Mouse (Mus musculus): ENCODE measurements around the gene Oas2. TPM values are rescaled to one million over a fixed set of nuclear protein-coding genes. Genes with fewer than 3 reads are reported as not detected.

The Oas2 gene
- polyA plus RNA-seq, 1 experiment from 2014 or later: not detected

DNA sequence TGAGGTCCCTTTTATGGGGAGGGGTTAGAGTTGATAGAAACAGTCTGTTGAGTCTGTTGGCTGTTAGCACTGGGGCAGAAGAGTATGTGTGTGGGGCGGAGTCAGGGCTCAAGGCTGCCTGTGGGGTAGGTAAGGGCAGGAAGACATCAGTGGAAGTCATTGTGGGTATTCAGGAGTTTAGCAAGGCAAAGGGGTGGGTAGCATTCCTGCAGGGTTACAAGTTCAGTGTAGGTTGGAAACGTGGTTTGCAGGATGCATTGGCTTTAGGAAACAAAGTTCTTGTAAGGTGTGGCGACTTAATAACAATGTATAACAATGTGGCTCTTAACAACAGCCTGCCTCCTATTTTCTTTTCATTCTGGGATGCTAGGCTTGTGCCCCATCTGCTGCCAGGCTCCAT, 1.6 kb upstream of the Oas2 start:
- no peak overlapping the region for H3K4me2 ChIP-seq (ENCODE audit: low read depth)
- H3K27ac ChIP-seq (ENCODE audit: low read depth, low read length): no peak overlapping the region
- 75% methylated on average over 3 of the region's 3 CpGs for WGBS
- no peaks in the 10 kb centered on the region for H3K4me1 ChIP-seq (ENCODE audit: control insufficient read depth, insufficient read depth, low read length)
- no peak overlapping the region for H3K4me3 ChIP-seq (ENCODE audit: low read depth, low read length)
- no peaks in the 10 kb centered on the region for H3K9me3 ChIP-seq (ENCODE audit: control insufficient read depth, low read length)
- no peak overlapping the region for H3K9ac ChIP-seq (ENCODE audit: low read length)
- ATAC-seq (ENCODE audit: insufficient read depth, low FRiP score, low TSS enrichment) (no peak), DNase-seq (ENCODE audit: low spot score) (no peak)
- H3K36me3 ChIP-seq (ENCODE audit: control insufficient read depth, insufficient read depth, low read length): no peaks in the 10 kb centered on the region
- no peaks in the 10 kb centered on the region for H3K27me3 ChIP-seq (ENCODE audit: control insufficient read depth, insufficient read depth, low read length)

DNA sequence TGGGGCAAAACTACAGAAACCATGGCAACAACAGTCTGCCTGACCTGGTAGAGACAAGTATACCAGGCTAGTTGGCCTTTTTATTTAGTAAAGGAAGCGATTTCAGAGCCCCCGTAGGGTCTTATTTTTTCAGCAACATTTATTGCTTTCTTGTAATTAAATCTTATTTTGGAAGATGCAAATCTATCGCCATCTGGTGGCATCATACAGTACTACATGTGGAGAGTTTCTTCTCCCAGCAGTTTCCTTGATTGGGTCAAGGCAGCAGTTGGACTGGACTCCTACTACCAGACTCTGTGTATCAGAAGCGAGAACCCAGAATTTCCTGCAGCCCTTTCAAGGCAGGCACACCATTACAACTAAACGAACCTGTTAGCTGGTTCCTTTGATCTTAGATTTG, 3.2 kb downstream of the Oas2 start:
- ATAC-seq (ENCODE audit: insufficient read depth, low FRiP score, low TSS enrichment) (no peak), DNase-seq (ENCODE audit: low spot score) (peak; percentile 26)
- no peak overlapping the region for H3K4me3 ChIP-seq (ENCODE audit: low read depth, low read length)
- H3K36me3 ChIP-seq (ENCODE audit: control insufficient read depth, insufficient read depth, low read length): no peaks in the 10 kb centered on the region
- H3K27me3 ChIP-seq (ENCODE audit: control insufficient read depth, insufficient read depth, low read length): no peaks in the 10 kb centered on the region
- no peak overlapping the region for H3K9ac ChIP-seq (ENCODE audit: low read length)
- H3K27ac ChIP-seq (ENCODE audit: low read depth, low read length): no peak overlapping the region
- H3K9me3 ChIP-seq (ENCODE audit: control insufficient read depth, low read length): no peaks in the 10 kb centered on the region
- H3K4me1 ChIP-seq (ENCODE audit: control insufficient read depth, insufficient read depth, low read length): no peaks in the 10 kb centered on the region
- WGBS: 21% methylated on average over 5 of the region's 5 CpGs
- no peak overlapping the region for H3K4me2 ChIP-seq (ENCODE audit: low read depth)

DNA sequence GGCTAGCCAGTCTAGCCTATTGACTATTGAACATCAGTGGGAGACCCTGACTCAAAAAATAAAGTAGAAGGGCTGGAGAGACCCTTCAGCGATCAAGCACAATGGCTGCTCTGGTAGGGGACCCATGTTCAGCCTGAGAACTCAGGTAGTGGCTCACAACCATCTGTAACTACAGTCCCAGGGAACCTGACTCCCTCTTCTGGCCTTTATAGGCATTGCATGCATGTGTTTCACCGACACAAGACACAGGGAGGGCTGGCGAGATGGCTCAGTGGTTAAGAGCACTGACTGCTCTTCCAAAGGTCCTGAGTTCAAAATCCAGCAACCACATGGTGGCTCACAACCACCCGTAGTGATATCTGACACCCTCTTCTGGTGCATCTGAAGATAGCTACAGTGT, 7.5 kb downstream of the Oas2 start:
- no peak overlapping the region for H3K9ac ChIP-seq (ENCODE audit: low read length)
- H3K27ac ChIP-seq (ENCODE audit: low read depth, low read length): no peak overlapping the region
- ATAC-seq (ENCODE audit: insufficient read depth, low FRiP score, low TSS enrichment) (no peak), DNase-seq (ENCODE audit: low spot score) (peak; percentile 35)
- H3K4me1 ChIP-seq (ENCODE audit: control insufficient read depth, insufficient read depth, low read length): no peaks in the 10 kb centered on the region
- no peak overlapping the region for H3K4me3 ChIP-seq (ENCODE audit: low read depth, low read length)
- 32% methylated on average over 4 of the region's 4 CpGs for WGBS
- no peaks in the 10 kb centered on the region for H3K36me3 ChIP-seq (ENCODE audit: control insufficient read depth, insufficient read depth, low read length)
- H3K9me3 ChIP-seq (ENCODE audit: control insufficient read depth, low read length): no peaks in the 10 kb centered on the region
- H3K27me3 ChIP-seq (ENCODE audit: control insufficient read depth, insufficient read depth, low read length): no peaks in the 10 kb centered on the region
- no peak overlapping the region for H3K4me2 ChIP-seq (ENCODE audit: low read depth)

DNA sequence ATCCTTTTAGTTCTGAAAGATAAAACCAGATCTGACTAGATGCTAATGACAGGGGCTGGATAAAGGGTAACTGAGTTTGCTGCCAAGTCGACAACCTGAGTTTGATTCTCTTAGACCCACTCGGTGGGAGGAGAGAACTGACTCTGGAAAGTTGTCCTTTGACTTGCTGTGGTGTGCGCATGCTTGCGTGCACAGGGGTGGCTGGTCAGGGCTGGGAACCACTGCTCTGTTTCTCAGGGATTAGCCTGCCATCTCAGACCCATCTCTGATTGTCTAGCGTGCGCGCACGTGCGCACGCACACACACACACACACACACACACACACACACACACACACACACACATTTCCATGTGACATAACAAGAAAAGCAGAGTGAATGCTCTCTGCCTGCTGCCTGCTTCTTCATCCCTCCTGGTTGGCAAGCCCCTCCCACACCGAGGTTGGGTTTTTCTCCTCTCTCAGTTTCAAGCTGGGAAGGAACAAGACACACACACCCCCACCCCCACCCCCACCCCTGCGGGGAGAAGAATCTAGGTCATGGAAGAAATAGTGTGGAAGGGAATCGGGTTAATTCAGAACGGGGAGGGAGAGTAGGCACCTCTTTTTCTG, 15.2 kb downstream of the Oas2 start:
- Histone ChIP-seq H3K4me2 (ENCODE audit: low read depth) (no peak overlapping the region), H3K4me1 (ENCODE audit: control insufficient read depth, insufficient read depth, low read length) (no peaks in the 10 kb centered on the region), H3K27me3 (ENCODE audit: control insufficient read depth, insufficient read depth, low read length) (no peaks in the 10 kb centered on the region), H3K27ac (ENCODE audit: low read depth, low read length) (no peak overlapping the region), H3K4me3 (ENCODE audit: low read depth, low read length) (no peak overlapping the region), H3K9ac (ENCODE audit: low read length) (no peak overlapping the region), H3K9me3 (ENCODE audit: control insufficient read depth, low read length) (no peaks in the 10 kb centered on the region), H3K36me3 (ENCODE audit: control insufficient read depth, insufficient read depth, low read length) (no peaks in the 10 kb centered on the region)
- WGBS: 76% methylated on average over 14 of the region's 14 CpGs
- ATAC-seq (ENCODE audit: insufficient read depth, low FRiP score, low TSS enrichment): no peak
- no peak for DNase-seq (ENCODE audit: low spot score)

DNA sequence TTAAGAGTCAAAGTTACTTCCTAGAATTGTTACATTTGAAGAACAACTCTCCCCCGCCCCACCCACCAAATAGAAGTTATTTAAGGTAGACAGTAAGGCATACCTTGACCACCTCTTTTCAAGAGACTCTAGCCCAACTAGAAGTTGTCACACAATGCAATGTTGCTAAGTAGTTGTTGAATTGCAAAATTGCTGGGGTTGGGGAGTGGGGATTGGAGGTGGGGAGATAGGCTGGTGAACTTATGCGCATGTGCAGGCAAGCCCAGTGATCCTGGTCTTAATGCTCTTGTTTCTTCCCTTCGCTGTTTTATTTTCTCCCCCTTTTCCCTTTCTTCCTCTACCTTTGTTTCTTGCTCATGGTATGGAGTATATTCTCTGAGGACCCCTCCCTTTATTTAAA, 16.0 kb downstream of the Oas2 start:
- H3K4me3 ChIP-seq (ENCODE audit: low read depth, low read length): no peak overlapping the region
- ATAC-seq (ENCODE audit: insufficient read depth, low FRiP score, low TSS enrichment): no peak
- H3K4me1 ChIP-seq (ENCODE audit: control insufficient read depth, insufficient read depth, low read length): no peaks in the 10 kb centered on the region
- no peak overlapping the region for H3K9ac ChIP-seq (ENCODE audit: low read length)
- H3K4me2 ChIP-seq (ENCODE audit: low read depth): no peak overlapping the region
- H3K9me3 ChIP-seq (ENCODE audit: control insufficient read depth, low read length): no peaks in the 10 kb centered on the region
- DNase-seq (ENCODE audit: low spot score): no peak
- H3K27ac ChIP-seq (ENCODE audit: low read depth, low read length): no peak overlapping the region
- no peaks in the 10 kb centered on the region for H3K27me3 ChIP-seq (ENCODE audit: control insufficient read depth, insufficient read depth, low read length)
- WGBS: 95% methylated on average over 3 of the region's 3 CpGs
- no peaks in the 10 kb centered on the region for H3K36me3 ChIP-seq (ENCODE audit: control insufficient read depth, insufficient read depth, low read length)

DNA sequence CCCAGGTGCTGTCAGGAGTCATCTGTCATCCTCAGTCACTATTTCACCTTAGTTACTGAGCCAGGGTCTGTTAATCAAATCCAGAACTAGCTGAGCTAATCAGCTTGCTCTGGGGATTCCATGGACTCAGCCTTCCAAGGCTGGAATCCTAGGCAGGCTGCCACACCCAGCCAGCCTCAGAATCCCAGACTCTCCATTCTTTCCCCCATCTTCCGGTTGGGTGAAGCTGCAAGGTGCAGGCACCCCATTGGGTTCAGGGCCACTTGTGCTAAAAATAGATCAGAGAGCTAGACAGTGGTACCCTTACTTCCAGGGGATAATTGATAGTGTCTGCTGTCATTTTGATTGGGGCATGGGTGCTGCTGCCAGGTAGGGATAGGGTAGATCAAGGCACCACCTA, 16.9 kb downstream of the Oas2 start:
- no peaks in the 10 kb centered on the region for H3K27me3 ChIP-seq (ENCODE audit: control insufficient read depth, insufficient read depth, low read length)
- ATAC-seq (ENCODE audit: insufficient read depth, low FRiP score, low TSS enrichment) (no peak), DNase-seq (ENCODE audit: low spot score) (no peak)
- H3K27ac ChIP-seq (ENCODE audit: low read depth, low read length): no peak overlapping the region
- no peaks in the 10 kb centered on the region for H3K36me3 ChIP-seq (ENCODE audit: control insufficient read depth, insufficient read depth, low read length)
- no peak overlapping the region for H3K4me2 ChIP-seq (ENCODE audit: low read depth)
- no peak overlapping the region for H3K9ac ChIP-seq (ENCODE audit: low read length)
- no peaks in the 10 kb centered on the region for H3K9me3 ChIP-seq (ENCODE audit: control insufficient read depth, low read length)
- 85% methylated on average over 1 of the region's 1 CpGs for WGBS
- H3K4me3 ChIP-seq (ENCODE audit: low read depth, low read length): no peak overlapping the region
- H3K4me1 ChIP-seq (ENCODE audit: control insufficient read depth, insufficient read depth, low read length): no peaks in the 10 kb centered on the region

DNA sequence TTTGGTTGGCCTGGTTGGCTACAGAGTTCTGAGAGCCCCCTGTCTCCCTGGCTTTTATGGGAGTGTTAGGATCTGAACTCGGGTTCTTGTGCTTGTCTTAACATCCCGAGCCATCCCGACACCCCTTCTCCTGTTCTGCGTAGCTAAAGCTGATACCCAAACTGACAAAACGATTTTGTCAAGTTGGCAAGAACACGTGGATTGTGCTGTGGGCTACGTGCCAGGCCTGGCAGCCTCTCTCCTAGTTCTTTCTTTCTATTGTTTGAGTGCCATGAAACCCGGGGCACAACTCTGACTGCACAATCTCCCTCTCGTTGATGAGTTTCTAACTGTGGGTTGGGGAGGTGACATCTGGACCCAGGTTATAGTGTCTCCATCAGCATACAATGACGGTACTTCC, 20.3 kb downstream of the Oas2 start:
- no peaks in the 10 kb centered on the region for H3K4me1 ChIP-seq (ENCODE audit: control insufficient read depth, insufficient read depth, low read length)
- WGBS: 86% methylated on average over 10 of the region's 10 CpGs
- H3K4me3 ChIP-seq (ENCODE audit: low read depth, low read length): no peak overlapping the region
- no peaks in the 10 kb centered on the region for H3K27me3 ChIP-seq (ENCODE audit: control insufficient read depth, insufficient read depth, low read length)
- no peaks in the 10 kb centered on the region for H3K9me3 ChIP-seq (ENCODE audit: control insufficient read depth, low read length)
- no peak overlapping the region for H3K27ac ChIP-seq (ENCODE audit: low read depth, low read length)
- ATAC-seq (ENCODE audit: insufficient read depth, low FRiP score, low TSS enrichment) (no peak), DNase-seq (ENCODE audit: low spot score) (no peak)
- H3K36me3 ChIP-seq (ENCODE audit: control insufficient read depth, insufficient read depth, low read length): no peaks in the 10 kb centered on the region
- H3K4me2 ChIP-seq (ENCODE audit: low read depth): no peak overlapping the region
- no peak overlapping the region for H3K9ac ChIP-seq (ENCODE audit: low read length)

DNA sequence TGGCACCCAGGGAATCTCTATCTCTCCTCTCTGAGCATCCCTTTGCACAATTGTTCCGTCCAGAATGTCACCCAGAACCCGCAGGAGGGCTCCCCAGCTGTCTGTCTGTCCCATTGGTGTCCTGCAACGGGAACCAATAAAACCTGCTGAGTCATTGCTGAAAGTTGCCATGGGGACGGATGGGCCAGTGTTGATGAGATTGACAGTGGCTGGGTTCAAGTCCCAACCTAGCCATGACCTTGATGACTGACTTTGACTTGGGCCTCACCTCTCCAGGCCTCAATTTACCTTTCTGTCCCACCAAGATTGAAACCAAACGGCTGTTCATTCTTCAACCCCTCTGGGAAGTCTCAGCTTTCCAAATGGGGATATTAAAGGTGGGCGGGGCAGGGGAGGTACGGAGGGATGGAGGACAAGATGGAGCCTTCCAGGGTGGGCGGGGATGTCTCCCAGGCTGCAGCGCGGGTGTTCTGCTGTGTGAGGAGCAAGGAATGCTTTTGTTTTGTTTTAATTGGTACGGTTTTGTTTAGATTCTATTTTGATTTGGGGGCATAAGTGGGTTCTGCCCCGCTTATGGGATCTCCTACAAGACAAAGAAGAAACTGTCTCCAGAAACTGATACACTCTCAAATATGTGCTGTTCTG, 23.7 kb downstream of the Oas2 start:
- ATAC-seq (ENCODE audit: insufficient read depth, low FRiP score, low TSS enrichment) (no peak), DNase-seq (ENCODE audit: low spot score) (no peak)
- Histone ChIP-seq H3K27ac (ENCODE audit: low read depth, low read length) (no peak overlapping the region), H3K4me3 (ENCODE audit: low read depth, low read length) (no peak overlapping the region), H3K4me1 (ENCODE audit: control insufficient read depth, insufficient read depth, low read length) (no peaks in the 10 kb centered on the region), H3K36me3 (ENCODE audit: control insufficient read depth, insufficient read depth, low read length) (no peaks in the 10 kb centered on the region), H3K4me2 (ENCODE audit: low read depth) (no peak overlapping the region), H3K9me3 (ENCODE audit: control insufficient read depth, low read length) (no peaks in the 10 kb centered on the region), H3K27me3 (ENCODE audit: control insufficient read depth, insufficient read depth, low read length) (no peaks in the 10 kb centered on the region), H3K9ac (ENCODE audit: low read length) (no peak overlapping the region)
- 56% methylated on average over 12 of the region's 12 CpGs for WGBS

DNA sequence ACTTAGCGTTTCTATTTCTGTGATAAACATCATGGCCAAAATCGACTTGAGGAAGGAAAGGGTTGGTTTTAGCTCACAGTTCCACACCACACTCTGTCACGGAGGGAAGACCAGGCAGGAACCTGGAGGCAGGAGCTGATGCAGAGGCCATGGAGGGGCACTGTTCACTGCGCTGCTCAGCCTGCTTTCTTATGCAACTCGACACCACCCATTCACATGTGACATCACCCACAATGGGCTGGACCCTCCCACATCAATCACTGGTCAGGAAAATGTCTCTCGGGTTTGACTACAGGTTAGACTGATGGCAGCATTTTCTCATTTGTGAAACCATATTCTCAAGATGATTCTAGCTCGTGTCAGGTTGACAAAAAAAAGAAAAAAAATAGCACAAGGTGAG, 28.6 kb downstream of the Oas2 start:
- ATAC-seq (ENCODE audit: insufficient read depth, low FRiP score, low TSS enrichment) (no peak), DNase-seq (ENCODE audit: low spot score) (no peak)
- 65% methylated on average over 7 of the region's 7 CpGs for WGBS
- Histone ChIP-seq H3K36me3 (ENCODE audit: control insufficient read depth, insufficient read depth, low read length) (no peaks in the 10 kb centered on the region), H3K4me2 (ENCODE audit: low read depth) (no peak overlapping the region), H3K9ac (ENCODE audit: low read length) (no peak overlapping the region), H3K4me1 (ENCODE audit: control insufficient read depth, insufficient read depth, low read length) (no peaks in the 10 kb centered on the region), H3K9me3 (ENCODE audit: control insufficient read depth, low read length) (no peaks in the 10 kb centered on the region), H3K27ac (ENCODE audit: low read depth, low read length) (no peak overlapping the region), H3K4me3 (ENCODE audit: low read depth, low read length) (no peak overlapping the region), H3K27me3 (ENCODE audit: control insufficient read depth, insufficient read depth, low read length) (no peaks in the 10 kb centered on the region)
